Mouse (Mus musculus) cerebellum, adult 2 months (tissue): ENCODE measurements at regions not wholly inside any gene's neighbourhood (a gene's known extent, or its start where the extent isn't known, plus 50 kb on each side); places are given as distances from the start of the nearest gene placed in this dataset.

Experiments used
- DNase-seq, 2 experiments: peaks; one replicate each; pipeline ENCODE4 v3.0.0; 2021
- H3K27ac ChIP-seq: fragments of 200-500 bp; 2 replicates; pipeline ENCODE4 v1.5.1; 2012; ENCODE audit warnings: low read length, control low read depth, inconsistent platforms; ENCODE audit not compliant: insufficient read depth
- H3K27me3 ChIP-seq: fragments of 200-500 bp; 2 replicates; pipeline ENCODE4 v1.6.1; 2012; ENCODE audit warnings: inconsistent platforms, mild to moderate bottlenecking, low read length, moderate library complexity; ENCODE audit not compliant: control insufficient read depth, insufficient read depth
- H3K4me1 ChIP-seq: fragments of 200-500 bp; 2 replicates; pipeline ENCODE4 v1.6.1; 2011; ENCODE audit warnings: low read length; ENCODE audit not compliant: control insufficient read depth, insufficient read depth
- H3K4me3 ChIP-seq: fragments of 200-500 bp; replicated peaks from 2 replicates; pipeline ENCODE3; 2011; ENCODE audit warnings: mild to moderate bottlenecking, low read depth, low read length, control low read depth; ENCODE audit not compliant: insufficient read depth
- CTCF ChIP-seq: fragments of 200-500 bp; IDR thresholded peaks from 2 replicates; pipeline ENCODE4 v1.5.1; 2011; ENCODE audit warnings: low read depth, mild to moderate bottlenecking, control low read depth, low read length, moderate library complexity, borderline replicate concordance; ENCODE audit not compliant: insufficient read depth
- POLR2A ChIP-seq: fragments of 200-500 bp; IDR thresholded peaks from 2 replicates; pipeline ENCODE4 v1.6.1; 2011; ENCODE audit warnings: low read length, control low read depth, borderline replicate concordance; ENCODE audit not compliant: insufficient read depth
- WGBS: fragments of 180-500 bp; shearing (Covaris S2); methylation state at CpG from one replicate; pipeline ENCODE4 v1.1.7; 2018; 5-methylcytosine and 5-hydroxymethylcytosine counted together

GRCm38 (mm10) chr15:93699971-93700370, 104.3 kb upstream of the Prickle1 start:
- H3K27ac ChIP-seq, result no peak overlapping the region
- no peaks in the 10 kb centered on the region; the same call in 1 of the 2 replicates for H3K27me3 ChIP-seq
- 7% methylated on average over 9 of the region's 9 CpGs for WGBS
- TF ChIP-seq CTCF (peak; percentile 52; the same call in 1 of the 2 replicates), POLR2A (no peak)
- DNase-seq, result peak; percentile 53 to 68
- no peaks in the 10 kb centered on the region for H3K4me1 ChIP-seq
- H3K4me3 ChIP-seq, result no peak overlapping the region

DNA sequence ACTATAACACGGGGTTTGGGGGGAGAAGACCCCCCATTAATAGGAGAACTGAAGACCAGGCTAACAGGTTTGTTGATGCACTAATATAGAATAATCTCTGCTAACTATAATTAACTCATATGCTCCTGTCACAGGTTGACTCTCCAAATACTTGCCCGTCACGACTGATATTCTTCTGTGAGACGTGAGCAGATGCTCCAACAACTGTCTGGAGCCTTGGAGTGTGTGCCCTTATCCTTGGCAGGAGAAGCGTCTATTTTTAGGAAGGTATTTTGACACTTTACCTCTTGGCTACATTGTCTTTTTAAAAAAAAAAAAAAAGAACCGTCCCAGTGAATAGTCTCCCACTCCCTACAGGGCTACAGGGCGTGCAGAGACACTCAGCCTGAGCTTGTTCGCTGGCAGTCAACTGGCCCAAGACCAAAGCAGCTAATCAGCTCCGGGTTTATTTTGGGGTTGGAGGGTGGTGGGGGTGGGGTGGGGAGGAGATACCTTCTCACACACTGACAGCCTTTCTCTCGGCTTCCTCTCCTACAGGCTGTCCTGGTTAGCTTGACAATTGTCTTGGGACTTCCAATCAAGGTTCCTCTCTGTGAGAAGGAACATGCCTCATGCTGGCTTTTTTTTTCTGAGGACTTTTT, 102.6 kb upstream of the Prickle1 start:
- no peak overlapping the region for H3K27ac ChIP-seq
- 13% methylated on average over 10 of the region's 10 CpGs for WGBS
- DNase-seq, result no peak
- no peaks in the 10 kb centered on the region; the same call in 1 of the 2 replicates for H3K27me3 ChIP-seq
- no peaks in the 10 kb centered on the region for H3K4me1 ChIP-seq
- no peak for TF ChIP-seq POLR2A
- TF ChIP-seq CTCF, result no peak
- no peak overlapping the region for H3K4me3 ChIP-seq

GRCm38 (mm10) chr15:93690717-93691116, 95.0 kb upstream of the Prickle1 start:
- Histone ChIP-seq H3K27ac (no peak overlapping the region), H3K4me3 (no peak overlapping the region), H3K4me1 (no peaks in the 10 kb centered on the region), H3K27me3 (no peaks in the 10 kb centered on the region)
- no peak for DNase-seq
- no peak for TF ChIP-seq CTCF
- TF ChIP-seq POLR2A, result no peak
- 45% methylated on average over 6 of the region's 6 CpGs for WGBS

DNA sequence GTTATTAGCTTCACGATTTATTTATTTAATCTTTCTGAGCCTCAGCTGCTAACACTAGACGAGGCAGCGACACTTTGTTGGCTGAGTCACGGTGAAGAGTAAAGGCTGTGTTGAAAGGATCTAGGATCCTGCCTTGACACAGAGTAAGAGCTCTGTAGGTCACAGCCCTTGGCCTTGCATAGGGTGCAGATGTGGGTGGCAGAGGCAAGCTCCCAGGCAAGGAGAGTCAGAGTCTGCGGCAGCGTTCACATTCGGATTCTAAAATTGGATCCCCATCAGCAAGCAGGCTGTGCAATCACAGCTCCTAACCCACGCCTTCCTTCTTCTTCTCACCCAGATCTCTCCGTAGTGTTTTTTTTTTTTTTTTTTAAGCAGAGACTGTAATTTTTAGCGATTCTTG, 94.3 kb upstream of the Prickle1 start:
- H3K4me3 ChIP-seq, result no peak overlapping the region
- H3K4me1 ChIP-seq, result no peaks in the 10 kb centered on the region
- 87% methylated on average over 10 of the region's 10 CpGs for WGBS

GRCm38 (mm10) chr15:93686385-93686784, 90.7 kb upstream of the Prickle1 start:
- WGBS, result 17% methylated on average over 9 of the region's 9 CpGs
- Histone ChIP-seq H3K4me3 (no peak overlapping the region), H3K4me1 (no peaks in the 10 kb centered on the region), H3K27me3 (no peaks in the 10 kb centered on the region), H3K27ac (no peak overlapping the region)
- TF ChIP-seq CTCF, result no peak
- TF ChIP-seq POLR2A, result no peak
- DNase-seq, result no peak

More for the DNA sequence above, 94.3 kb upstream of the Prickle1 start:
- Histone ChIP-seq H3K27ac (no peak overlapping the region), H3K27me3 (no peaks in the 10 kb centered on the region)
- TF ChIP-seq POLR2A (no peak), CTCF (no peak)
- no peak for DNase-seq

DNA sequence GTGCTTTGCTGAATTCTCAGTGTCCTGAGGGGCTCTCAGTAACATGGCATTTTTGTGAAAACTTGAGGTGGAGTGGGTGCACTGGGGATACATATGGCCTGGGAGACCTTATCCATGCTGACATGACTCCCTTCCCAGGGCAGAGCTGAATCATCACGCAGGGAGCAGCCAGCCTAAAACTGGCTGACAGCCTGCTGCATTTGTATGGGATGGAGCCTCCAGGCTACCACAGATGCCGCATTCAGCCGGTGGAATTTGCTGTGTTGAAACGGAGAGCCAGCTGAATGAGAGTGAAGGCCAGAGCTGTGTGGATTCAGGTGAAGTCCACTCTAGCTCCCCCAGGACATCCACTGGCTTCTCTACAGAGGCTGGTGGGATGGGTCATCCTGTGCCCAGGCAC, 85.9 kb upstream of the Prickle1 start:
- no peaks in the 10 kb centered on the region for H3K4me1 ChIP-seq
- H3K4me3 ChIP-seq, result no peak overlapping the region
- no peak for TF ChIP-seq CTCF
- no peak for TF ChIP-seq POLR2A
- no peaks in the 10 kb centered on the region for H3K27me3 ChIP-seq
- H3K27ac ChIP-seq, result no peak overlapping the region
- 18% methylated on average over 4 of the region's 4 CpGs for WGBS
- DNase-seq, result no peak

GRCm38 (mm10) chr15:93675624-93676023, 79.9 kb upstream of the Prickle1 start:
- TF ChIP-seq CTCF (no peak), POLR2A (no peak)
- no peak for DNase-seq
- Histone ChIP-seq H3K27ac (no peak overlapping the region), H3K27me3 (no peaks in the 10 kb centered on the region), H3K4me1 (no peaks in the 10 kb centered on the region), H3K4me3 (no peak overlapping the region)
- 92% methylated on average over 6 of the region's 6 CpGs for WGBS

DNA sequence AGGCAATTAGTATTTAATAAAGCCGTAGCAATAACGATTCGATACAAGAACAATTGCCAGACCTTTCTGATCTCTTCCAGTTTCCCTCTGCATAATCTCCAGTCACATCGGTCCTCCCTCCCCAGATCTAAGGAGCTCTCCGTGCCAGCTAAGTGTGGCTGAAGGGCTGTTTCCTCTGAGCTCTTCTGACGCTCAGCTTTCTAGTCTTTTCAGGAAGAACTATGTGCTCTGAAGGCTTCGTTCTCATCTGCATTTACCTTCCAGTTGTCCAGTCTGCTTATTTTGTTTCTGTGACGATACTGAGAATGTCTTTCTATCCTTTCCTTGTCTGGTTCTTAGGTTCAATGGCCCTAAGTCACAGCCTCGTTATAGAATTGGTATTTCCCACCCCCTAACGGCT, 78.3 kb upstream of the Prickle1 start:
- H3K27ac ChIP-seq, result no peak overlapping the region
- DNase-seq, result no peak
- WGBS, result 70% methylated on average over 10 of the region's 10 CpGs
- no peaks in the 10 kb centered on the region for H3K27me3 ChIP-seq
- TF ChIP-seq POLR2A (no peak), CTCF (no peak)
- no peak overlapping the region for H3K4me3 ChIP-seq
- no peaks in the 10 kb centered on the region for H3K4me1 ChIP-seq

- DNase-seq, result no peak
- no peak for TF ChIP-seq CTCF
- TF ChIP-seq POLR2A, result no peak
- no peak overlapping the region for H3K27ac ChIP-seq
- H3K4me1 ChIP-seq, result no peaks in the 10 kb centered on the region
- WGBS, result 71% methylated on average over 5 of the region's 5 CpGs
- H3K27me3 ChIP-seq, result no peaks in the 10 kb centered on the region
- no peak overlapping the region for H3K4me3 ChIP-seq
These were observed 68.2 kb upstream of the Prickle1 start for GRCm38 (mm10) chr15:93663876-93664275.
